Comparison of ENCODE assay signal across 23 mouse cellular contexts in genomic region chr5:136386757-136387156, GRCm38 (mm10).
DNase-seq lines count a peak whose midpoint lies in the region; ATAC-seq lines count a peak whose summit lies in the region.
"Had no signal": no experiment of that assay in that cellular context is flagged by ENCODE, and none has a peak within 500 bp of the region (broad histone marks: within the 10 kb centered on the region; RNA-seq: fewer than 3 reads in every experiment).

No protein-coding gene starts in this region.

- 39% methylated on average over 2 of the region's 2 CpGs for WGBS in heart, embryonic 16.5 days
- WGBS in macrophage (ENCODE audit: missing documents): 36% methylated on average over 2 of the region's 2 CpGs

- no peak overlapping the region for H3K4me3 ChIP-seq in heart, embryonic 16.5 days (ENCODE audit: low read length)
- H3K4me3 ChIP-seq in macrophage (ENCODE audit: inconsistent target): no peak overlapping the region
- H3K4me3 ChIP-seq: embryonic facial prominence, embryonic 13.5 days; forebrain, embryonic 12.5 days; hindbrain, embryonic 10.5 days; intestine, embryonic 15.5 days had no signal

- peaks cover 7% of the 10 kb centered on the region for H3K36me3 ChIP-seq in heart, embryonic 16.5 days (ENCODE audit: control insufficient read depth, insufficient read depth)
- no peaks in the 10 kb centered on the region for H3K36me3 ChIP-seq in macrophage (ENCODE audit: inconsistent target)
- H3K36me3 ChIP-seq: G1E had no signal

- H3K4me1 ChIP-seq in heart, embryonic 16.5 days (ENCODE audit: control insufficient read depth, insufficient read depth, low read length): peaks cover 24% of the 10 kb centered on the region
- H3K4me1 ChIP-seq: embryonic facial prominence, embryonic 13.5 days; hindbrain, embryonic 10.5 days had no signal

- intact Hi-C loops in heart, postnatal 10 days (cut with DNase I): loop anchor here (5.0 kb wide), 1 partner anchor 76 kb away; no protein-coding TSS in a partner anchor

- H3K9me3 ChIP-seq in heart, embryonic 16.5 days (replicated peaks; ENCODE audit: control insufficient read depth, low read length): no peaks in the 10 kb centered on the region
- H3K9me3 ChIP-seq: embryonic facial prominence, embryonic 13.5 days; forebrain, embryonic 12.5 days; G1E; hindbrain, embryonic 10.5 days; intestine, embryonic 15.5 days had no signal

- no peaks in the 10 kb centered on the region for H3K27me3 ChIP-seq in heart, embryonic 16.5 days (ENCODE audit: control insufficient read depth, insufficient read depth, low read length)
- H3K27me3 ChIP-seq: CH12.LX; forebrain, embryonic 12.5 days; intestine, embryonic 15.5 days had no signal

- DNase-seq in adrenal gland, adult 2 months: peak; percentile 31
- DNase-seq in adrenal gland, postnatal 4 days (ENCODE audit: low spot score in 2 of 2): no peak
- DNase-seq in heart, postnatal 10 days: no peak
- peak; percentile 6 for DNase-seq in ES-CJ7 (ENCODE audit: low read depth, low spot score)
- no peak for DNase-seq in thymus, postnatal 4 days
- DNase-seq: adrenal gland, postnatal 10 days; cerebellum, adult 11-12 months; cerebellum, adult 9-10 months; cerebellum, postnatal 25 days; gastrocnemius, postnatal 10 days; heart, adult 18-20 months; kidney, adult 18-20 months had no signal

- H3K27ac ChIP-seq in heart, embryonic 16.5 days (ENCODE audit: low read length): 0 out of 2 replicates have a peak overlapping the region, but pooled peaks have one; percentile 26
- peak overlapping the region; percentile 27; the same call in 1 of the 2 replicates for H3K27ac ChIP-seq in macrophage
- H3K27ac ChIP-seq: embryonic facial prominence, embryonic 13.5 days; forebrain, embryonic 12.5 days; hindbrain, embryonic 10.5 days; hindbrain, embryonic 14.5 days; intestine, embryonic 15.5 days had no signal

- ATAC-seq in heart, embryonic 16.5 days (replicated peaks; ENCODE audit: extremely low read depth, insufficient read depth, low FRiP score): no peak
- ATAC-seq: activated CD4-positive, CD25-positive, alpha-beta regulatory T cell, adult 4 months; forebrain, embryonic 16.5 days; intestine, embryonic 15.5 days had no signal

- no peak overlapping the region for H3K9ac ChIP-seq in heart, embryonic 16.5 days (ENCODE audit: low read length)
- H3K9ac ChIP-seq: embryonic facial prominence, embryonic 13.5 days; forebrain, embryonic 12.5 days; hindbrain, embryonic 14.5 days; intestine, embryonic 15.5 days had no signal

- H3K4me2 ChIP-seq in heart, embryonic 16.5 days (ENCODE audit: low read depth, low read length): no peak overlapping the region
- H3K4me2 ChIP-seq: embryonic facial prominence, embryonic 13.5 days; forebrain, embryonic 12.5 days; hindbrain, embryonic 14.5 days; intestine, embryonic 15.5 days had no signal

- no peaks in the 10 kb centered on the region; the same call in 1 of the 2 replicates for H3K79me2 ChIP-seq in macrophage (ENCODE audit: inconsistent target)

Comparison
In these comparisons a context has a peak if more than half of its experiments do, and no peak if none do; other contexts are left out.
1. DNase-seq: peak in adrenal gland, adult 2 months (single experiment) and ES-CJ7 (single experiment); none in adrenal gland, postnatal 4 days (0 of 2), heart, postnatal 10 days (0 of 2) and thymus, postnatal 4 days (single experiment).